Mouse (Mus musculus) stomach, adult 2 months (tissue): ENCODE data around the gene Frem3. TPM values are rescaled to one million over a fixed set of nuclear protein-coding genes. Genes with fewer than 3 reads are reported as not detected.

ENCODE experiments used
- polyA plus RNA-seq: library from polyadenylated mRNA; depleted of rRNA; stranded (reverse); fragments of >200 nt; gene quantifications from 2 replicates; pipeline ENCODE4 v1.2.3, GENCODE M21; 2012; rRNA removed

Gene Frem3
- 0.01 TPM in 1 of 2 replicates, not detected in the other for polyA plus RNA-seq

GRCm38 (mm10) chr8:80610549-80611440 lies at the start of gene Frem3:
Gene Frem3 (plus strand): TSS chr8:80611080.

GRCm38 (mm10) chr8:80739155-80739924 lies 128.5 kb downstream of the Frem3 start, which contains the start of gene Smarca5:
Gene Smarca5 (minus strand): TSS chr8:80739497.

Other genes with a start within 250 kb of the Frem3 start
- gene Gypa, start 117.3 kb upstream of the Frem3 start, polyA plus RNA-seq, result 0.04 TPM in 1 of 2 replicates, not detected in the other
- gene Smarca5, start 128.4 kb downstream of the Frem3 start, polyA plus RNA-seq, result 2.2 and 3.5 TPM in 2 replicates